Mouse (Mus musculus) lung, embryonic 14.5 days (tissue): ENCODE data around the gene Sema4a. TPM values are rescaled to one million over a fixed set of nuclear protein-coding genes. Genes with fewer than 3 reads are reported as not detected.
"Not testable (repeated sequence)": the region's sequence is repeated elsewhere in the genome, so short reads cannot be mapped to it uniquely, and the experiment has no call there.

Experiments
- ATAC-seq: fragments of 200-750 bp; cut with Nextera tagmentation; 2 replicates; pipeline ENCODE4 v1.8.0; 2017; ENCODE audit warnings: mild to moderate bottlenecking, moderate TSS enrichment, moderate library complexity; ENCODE audit not compliant: insufficient read depth
- DNase-seq: peaks from one replicate; pipeline ENCODE4 v3.0.0-alpha.2; 2015
- H3K27ac ChIP-seq: fragments of 300-500 bp; sonication (generic); 2 replicates; pipeline ENCODE4 v1.5.1; 2014; ENCODE audit warnings: low read depth, mild to moderate bottlenecking, moderate library complexity
- H3K27me3 ChIP-seq: fragments of 300-500 bp; sonication (generic); 2 replicates; pipeline ENCODE4 v1.6.1; 2014; ENCODE audit warnings: low read length, control low read depth; ENCODE audit not compliant: insufficient read depth
- H3K36me3 ChIP-seq: fragments of 300-500 bp; sonication (generic); 2 replicates; pipeline ENCODE4 v1.6.1; 2014; ENCODE audit warnings: control low read depth; ENCODE audit not compliant: insufficient read depth
- H3K4me1 ChIP-seq: fragments of 300-500 bp; sonication (generic); 2 replicates; pipeline ENCODE4 v1.6.1; 2014; ENCODE audit warnings: antibody characterized with exemption, control low read depth; ENCODE audit not compliant: insufficient read depth
- H3K4me2 ChIP-seq: fragments of 300-500 bp; sonication (generic); 2 replicates; pipeline ENCODE4 v1.6.1; 2014; ENCODE audit warnings: mild to moderate bottlenecking
- H3K4me3 ChIP-seq: fragments of 300-500 bp; sonication (generic); 2 replicates; pipeline ENCODE4 v1.5.1; 2014; ENCODE audit warnings: low read depth, low read length
- H3K9ac ChIP-seq: fragments of 300-500 bp; sonication (generic); 2 replicates; pipeline ENCODE4 v1.6.1; 2014
- H3K9me3 ChIP-seq: fragments of 300-500 bp; sonication (generic); 2 replicates; pipeline ENCODE4 v1.6.1; 2016; ENCODE audit warnings: low read depth, low read length, control low read depth
- CTCF ChIP-seq: IDR thresholded peaks from 2 replicates; pipeline ENCODE4 v1.5.1; 2016; ENCODE audit warnings: antibody characterized with exemption, low read depth
- WGBS: fragments of 180-500 bp; shearing (Covaris S2); extraction: QIAGEN DNeasy Blood & Tissue Kit; methylation state at CpG from one replicate; pipeline ENCODE4 v1.1.7; 2014; 5-methylcytosine and 5-hydroxymethylcytosine counted together
- polyA plus RNA-seq: library from polyadenylated mRNA; unstranded; fragments of >200 nt; fragmentation: Nextera tagmentation; extraction: Ambion mirVana; gene quantifications from 2 replicates; pipeline ENCODE4 v1.2.1, GENCODE M21; 2014

Sema4a gene
- polyA plus RNA-seq, 1 experiment from 2014 or later: 2.8 TPM

GRCm38 (mm10) chr3:88440500-88441381, 20.2 kb downstream of the Sema4a start:
- H3K27me3 ChIP-seq: no peaks in the 10 kb centered on the region
- no peaks in the 10 kb centered on the region; the same call in 1 of the 2 replicates for H3K4me1 ChIP-seq
- H3K9me3 ChIP-seq: no peaks in the 10 kb centered on the region
- ATAC-seq: no peak
- H3K9ac ChIP-seq: peak overlapping the region; percentile 15; the same call in 1 of the 2 replicates
- no peaks in the 10 kb centered on the region for H3K36me3 ChIP-seq
- no peak overlapping the region for H3K4me3 ChIP-seq
- peak overlapping the region; percentile 38 for H3K4me2 ChIP-seq
- DNase-seq: peak; percentile 85
- WGBS: 17% methylated on average over 27 of the region's 27 CpGs
- TF ChIP-seq CTCF: peak; percentile 72
- no peak overlapping the region; the same call in 1 of the 2 replicates for H3K27ac ChIP-seq

GRCm38 (mm10) chr3:88439582-88439981, 21.4 kb downstream of the Sema4a start:
- WGBS: 65% methylated on average over 4 of the region's 4 CpGs
- no peaks in the 10 kb centered on the region for H3K27me3 ChIP-seq
- H3K27ac ChIP-seq: no peak overlapping the region
- H3K4me2 ChIP-seq: no peak overlapping the region
- ATAC-seq: no peak
- no peak for TF ChIP-seq CTCF
- no peak for DNase-seq
- no peaks in the 10 kb centered on the region; the same call in 1 of the 2 replicates for H3K4me1 ChIP-seq
- no peaks in the 10 kb centered on the region for H3K36me3 ChIP-seq
- H3K4me3 ChIP-seq: no peak overlapping the region
- no peaks in the 10 kb centered on the region for H3K9me3 ChIP-seq
- H3K9ac ChIP-seq: no peak overlapping the region

GRCm38 (mm10) chr3:88437454-88437853, 23.5 kb downstream of the Sema4a start:
- Histone ChIP-seq H3K4me3 (0 out of 2 replicates have a peak overlapping the region, but pooled peaks have one; percentile 33), H3K9me3 (no peaks in the 10 kb centered on the region)

GRCm38 (mm10) chr3:88436395-88437201, 24.4 kb downstream of the Sema4a start:
- Histone ChIP-seq H3K4me2 (peak overlapping the region; percentile 72), H3K36me3 (no peaks in the 10 kb centered on the region), H3K27me3 (no peaks in the 10 kb centered on the region), H3K9me3 (no peaks in the 10 kb centered on the region), H3K4me3 (peak overlapping the region; percentile 33), H3K27ac (peak overlapping the region; percentile 36; the same call in 1 of the 2 replicates), H3K9ac (peak overlapping the region; percentile 50), H3K4me1 (no peaks in the 10 kb centered on the region; the same call in 1 of the 2 replicates)
- ATAC-seq (peak; percentile 93), DNase-seq (peak; percentile 76)
- peak; percentile 76 for TF ChIP-seq CTCF
- WGBS: 8% methylated on average over 29 of the region's 29 CpGs

More at GRCm38 (mm10) chr3:88437454-88437853, 23.5 kb downstream of the Sema4a start:
- ATAC-seq (no peak), DNase-seq (no peak)
- no peaks in the 10 kb centered on the region for H3K36me3 ChIP-seq
- 59% methylated on average over 10 of the region's 10 CpGs for WGBS
- H3K27ac ChIP-seq: 0 out of 2 replicates have a peak overlapping the region, but pooled peaks have one; percentile 12
- no peaks in the 10 kb centered on the region for H3K27me3 ChIP-seq
- H3K4me1 ChIP-seq: no peaks in the 10 kb centered on the region; the same call in 1 of the 2 replicates
- peak overlapping the region; percentile 50 for H3K9ac ChIP-seq
- H3K4me2 ChIP-seq: peak overlapping the region; percentile 72
- no peak for TF ChIP-seq CTCF

- 60% methylated on average over 10 of the region's 10 CpGs for WGBS
- Histone ChIP-seq H3K27me3 (no peaks in the 10 kb centered on the region), H3K9me3 (no peaks in the 10 kb centered on the region), H3K27ac (no peak overlapping the region), H3K4me3 (no peak overlapping the region), H3K9ac (no peak overlapping the region), H3K36me3 (no peaks in the 10 kb centered on the region), H3K4me2 (no peak overlapping the region), H3K4me1 (no peaks in the 10 kb centered on the region; the same call in 1 of the 2 replicates)
- no peak for TF ChIP-seq CTCF
- DNase-seq (no peak), ATAC-seq (no peak)
Measured at GRCm38 (mm10) chr3:88435515-88435914, 25.5 kb downstream of the Sema4a start.

GRCm38 (mm10) chr3:88428639-88429038, 32.3 kb downstream of the Sema4a start:
- H3K4me2 ChIP-seq, H3K4me3 ChIP-seq, H3K4me1 ChIP-seq, ATAC-seq, H3K9ac ChIP-seq, H3K27ac ChIP-seq, DNase-seq, H3K36me3 ChIP-seq, H3K27me3 ChIP-seq, H3K9me3 ChIP-seq: not testable (repeated sequence)
- 65% methylated on average over 8 of the region's 8 CpGs for WGBS
